Comparison of ENCODE assay signal across 21 mouse cellular contexts in the genomic region with DNA sequence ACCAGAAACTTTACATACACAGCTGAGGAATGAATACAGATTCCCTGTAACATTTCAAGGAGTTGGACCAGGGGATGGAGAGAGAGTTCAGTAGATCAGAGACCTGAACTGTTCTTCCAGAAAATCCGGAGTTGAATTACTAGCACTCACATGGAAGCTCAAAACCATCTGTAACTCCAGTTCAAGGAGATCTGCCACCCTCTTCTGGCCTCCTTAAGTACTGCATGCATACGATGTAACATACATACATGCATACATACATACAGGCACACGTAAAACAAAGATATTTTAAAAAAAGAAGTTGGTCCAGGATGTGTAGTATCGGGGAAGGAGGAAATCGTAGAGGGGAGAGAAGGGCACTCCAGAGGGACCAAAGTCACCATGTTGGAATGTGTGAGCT.
DNase-seq lines count a peak whose midpoint lies in the region; TF ChIP-seq lines count a peak whose summit lies in the region.
"Had no signal": no experiment of that assay in that cellular context is flagged by ENCODE, and none has a peak within 500 bp of the region (broad histone marks: within the 10 kb centered on the region; RNA-seq: fewer than 3 reads in every experiment).

No protein-coding gene starts in this region.

- no peak overlapping the region for H3K4me3 ChIP-seq in gastrocnemius, adult 2 months
- no peak overlapping the region for H3K4me3 ChIP-seq in layer of hippocampus, adult 2 months
- H3K4me3 ChIP-seq: embryonic facial prominence, embryonic 12.5 days; erythroblast, embryonic 14.5 days; forebrain, embryonic 15.5 days; hindbrain, embryonic 10.5 days; limb, embryonic 13.5 days; liver, embryonic 13.5 days; lung, embryonic 15.5 days; midbrain, embryonic 12.5 days; neural tube, embryonic 13.5 days had no signal

- DNase-seq in gastrocnemius, adult 2 months, result no peak
- no peak for DNase-seq in gastrocnemius, postnatal 36 days
- DNase-seq in layer of hippocampus, adult 2 months (ENCODE audit: low spot score in 2 of 2), result no peak
- no peak for DNase-seq in layer of hippocampus, adult 8-10 months (ENCODE audit: low spot score in 2 of 2)
- DNase-seq in ES-CJ7 (ENCODE audit: low read depth, low spot score), result peak; percentile 57
- peak; percentile 50 for DNase-seq in retina, embryonic 14.5 days (ENCODE audit: low spot score)
- no peak for DNase-seq in testis, postnatal 14 days (ENCODE audit: low spot score)
- DNase-seq: B cell, adult 2 months; cerebellum, adult 8-10 months; kidney, postnatal 4 days; liver, embryonic 13.5 days; thymus, adult 18-20 months; thymus, postnatal 4 days had no signal

- H3K27ac ChIP-seq in gastrocnemius, adult 2 months, result no peak overlapping the region
- H3K27ac ChIP-seq in layer of hippocampus, adult 2 months, result no peak overlapping the region
- H3K27ac ChIP-seq: embryonic facial prominence, embryonic 12.5 days; hindbrain, embryonic 10.5 days; limb, embryonic 13.5 days; liver, embryonic 13.5 days; lung, embryonic 15.5 days; midbrain, embryonic 12.5 days had no signal

- intact Hi-C loops in gastrocnemius, adult 2 months (cut with DNase I), result no loop called here
- intact Hi-C loops in gastrocnemius, postnatal 36 days (cut with DNase I), result loop anchor here (5.0 kb wide), 1 partner anchor 128 kb away; no protein-coding TSS in a partner anchor

- TF ChIP-seq CTCF in gastrocnemius, adult 2 months (IDR thresholded peaks at IDR 0.05), result peak; percentile 13; the same call in 1 of the 2 replicates
- TF ChIP-seq CTCF in layer of hippocampus, adult 2 months (conservative IDR thresholded peaks at IDR 0.05), result peak; percentile 63

Comparison
In these comparisons a context has a peak if more than half of its experiments do, and no peak if none do; other contexts are left out.
1. DNase-seq: peak in ES-CJ7 (single experiment) and retina, embryonic 14.5 days (single experiment); none in gastrocnemius, adult 2 months (single experiment), gastrocnemius, postnatal 36 days (0 of 2), layer of hippocampus, adult 2 months (0 of 2), layer of hippocampus, adult 8-10 months (0 of 2) and testis, postnatal 14 days (single experiment).